Mouse (Mus musculus): ENCODE measurements around the gene B3gnt8. TPM values are rescaled to one million over a fixed set of nuclear protein-coding genes. Genes with fewer than 3 reads are reported as not detected.

The B3gnt8 gene
- total RNA-seq, 2 experiments from 2014 or later = 18.3 to 34.3 TPM

DNA sequence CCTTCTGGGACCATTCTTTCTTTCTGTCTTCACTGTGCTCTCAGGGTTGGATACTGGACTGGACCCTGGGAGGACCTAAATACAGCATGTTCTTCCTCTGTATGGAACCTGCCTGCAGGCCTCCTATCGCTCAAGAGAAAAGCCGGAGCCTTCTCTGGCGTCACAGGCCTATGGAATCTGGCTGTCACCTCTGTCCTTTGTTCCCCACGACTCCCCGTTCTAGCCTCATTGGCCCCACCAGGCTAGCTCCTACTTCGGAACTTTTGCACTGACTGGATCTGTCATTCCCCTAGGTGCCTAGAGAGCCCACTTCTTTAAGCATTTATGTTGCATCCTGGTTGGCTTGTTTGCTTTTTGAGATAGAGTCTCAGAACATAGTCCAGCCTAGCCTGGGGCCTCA, 58.2 kb downstream of the B3gnt8 start:
- no peak for ATAC-seq (ENCODE audit: poor library complexity, severe bottlenecking)

Other genes with a start within 250 kb of the B3gnt8 start
- 17.4 and 20.6 TPM in 2 replicates for gene Lipe, start 227.9 kb upstream of the B3gnt8 start, total RNA-seq (2015)
- gene Lipe, start 227.9 kb upstream of the B3gnt8 start, total RNA-seq (2017) = 17.3 and 23.6 TPM in 2 replicates
- gene Cxcl17, start 213.8 kb upstream of the B3gnt8 start, total RNA-seq (2015) = not detected in 2 replicates
- gene Cxcl17, start 213.8 kb upstream of the B3gnt8 start, total RNA-seq (2017) = not detected in 2 replicates
- 309 and 334 TPM in 2 replicates for gene Ceacam1, start 149.1 kb upstream of the B3gnt8 start, total RNA-seq (2015)
- gene Ceacam1, start 149.1 kb upstream of the B3gnt8 start, total RNA-seq (2017) = 89.9 and 122 TPM in 2 replicates
- 0.16 and 0.46 TPM in 2 replicates for gene Ceacam2, start 86.8 kb upstream of the B3gnt8 start, total RNA-seq (2015)
- gene Ceacam2, start 86.8 kb upstream of the B3gnt8 start, total RNA-seq (2017) = 0.04 TPM in 1 of 2 replicates, not detected in the other
- not detected in 2 replicates for gene Erich4, start 10.8 kb upstream of the B3gnt8 start, total RNA-seq (2015)
- not detected in 2 replicates for gene Erich4, start 10.8 kb upstream of the B3gnt8 start, total RNA-seq (2017)
- gene Dmac2, start 7.2 kb upstream of the B3gnt8 start, total RNA-seq (2015) = 18.7 and 19.8 TPM in 2 replicates
- 29.5 and 36.7 TPM in 2 replicates for gene Dmac2, start 7.2 kb upstream of the B3gnt8 start, total RNA-seq (2017)
- gene Bckdha, start 32.3 kb downstream of the B3gnt8 start, total RNA-seq (2015) = 40.4 TPM in 2 replicates
- 39.9 and 50.1 TPM in 2 replicates for gene Bckdha, start 32.3 kb downstream of the B3gnt8 start, total RNA-seq (2017)
- 31.5 and 33.7 TPM in 2 replicates for gene Exosc5, start 32.5 kb downstream of the B3gnt8 start, total RNA-seq (2015)
- 19.4 and 20.9 TPM in 2 replicates for gene Exosc5, start 32.5 kb downstream of the B3gnt8 start, total RNA-seq (2017)
- gene Tmem91, start 48.5 kb downstream of the B3gnt8 start, total RNA-seq (2015) = 0.68 and 0.91 TPM in 2 replicates
- gene Tmem91, start 48.5 kb downstream of the B3gnt8 start, total RNA-seq (2017) = not detected in 2 replicates
- 24.8 and 32.0 TPM in 2 replicates for gene B9d2, start 54.1 kb downstream of the B3gnt8 start, total RNA-seq (2015)
- 26.7 and 44.6 TPM in 2 replicates for gene B9d2, start 54.1 kb downstream of the B3gnt8 start, total RNA-seq (2017)
- 281 and 286 TPM in 2 replicates for gene Tgfb1, start 60.3 kb downstream of the B3gnt8 start, total RNA-seq (2015)
- 42.2 and 47.4 TPM in 2 replicates for gene Tgfb1, start 60.3 kb downstream of the B3gnt8 start, total RNA-seq (2017)
- gene Ccdc97, start 92.4 kb downstream of the B3gnt8 start, total RNA-seq (2015) = 30.5 and 30.9 TPM in 2 replicates
- gene Ccdc97, start 92.4 kb downstream of the B3gnt8 start, total RNA-seq (2017) = 18.3 and 22.9 TPM in 2 replicates
- gene Hnrnpul1, start 128.1 kb downstream of the B3gnt8 start, total RNA-seq (2015) = 134 and 143 TPM in 2 replicates
- 121 and 148 TPM in 2 replicates for gene Hnrnpul1, start 128.1 kb downstream of the B3gnt8 start, total RNA-seq (2017)
- gene Axl, start 162.1 kb downstream of the B3gnt8 start, total RNA-seq (2015) = 7.7 and 8.0 TPM in 2 replicates
- 5.7 and 7.6 TPM in 2 replicates for gene Axl, start 162.1 kb downstream of the B3gnt8 start, total RNA-seq (2017)
- 0.21 TPM in 1 of 2 replicates, not detected in the other for gene Cyp2s1, start 190.3 kb downstream of the B3gnt8 start, total RNA-seq (2015)
- gene Cyp2s1, start 190.3 kb downstream of the B3gnt8 start, total RNA-seq (2017) = not detected in 2 replicates

All from megakaryocyte, adult 5-6 weeks (primary cell).